Mouse (Mus musculus) hindbrain, embryonic 15.5 days (tissue): ENCODE data around the gene Kif21a. TPM values are rescaled to one million over a fixed set of nuclear protein-coding genes. Genes with fewer than 3 reads are reported as not detected.
A peak's percentile ranks its signal among the peaks of the same experiment; 100 is the strongest.

Experiments
- ATAC-seq: fragments of 200-750 bp; cut with Nextera tagmentation; 2 replicates; pipeline ENCODE4 v1.8.0; 2017; ENCODE audit warnings: low read depth, moderate number of reproducible peaks, moderate TSS enrichment; ENCODE audit not compliant: low FRiP score
- H3K27ac ChIP-seq: fragments of 300-500 bp; sonication (generic); replicated peaks from 2 replicates; pipeline ENCODE4 v1.5.1; 2015; ENCODE audit warnings: mild to moderate bottlenecking, inconsistent platforms
- H3K27me3 ChIP-seq: fragments of 300-500 bp; sonication (generic); 2 replicates; pipeline ENCODE4 v1.6.1; 2015; ENCODE audit warnings: control low read depth, inconsistent platforms
- H3K36me3 ChIP-seq: fragments of 300-500 bp; sonication (generic); 2 replicates; pipeline ENCODE4 v1.6.1; 2015; ENCODE audit warnings: control low read depth, inconsistent platforms
- H3K4me1 ChIP-seq: fragments of 300-500 bp; sonication (generic); replicated peaks from 2 replicates; pipeline ENCODE4 v1.6.1; 2015; ENCODE audit warnings: control low read depth, inconsistent platforms
- H3K4me2 ChIP-seq: fragments of 300-500 bp; sonication (generic); 2 replicates; pipeline ENCODE4 v1.6.1; 2015; ENCODE audit warnings: moderate library complexity, mild to moderate bottlenecking, inconsistent platforms
- H3K4me3 ChIP-seq: fragments of 300-500 bp; sonication (generic); 2 replicates; pipeline ENCODE4 v1.5.1; 2015; ENCODE audit warnings: mild to moderate bottlenecking, inconsistent platforms
- H3K9ac ChIP-seq: fragments of 300-500 bp; sonication (generic); 2 replicates; pipeline ENCODE4 v1.6.1; 2015; ENCODE audit warnings: inconsistent platforms
- H3K9me3 ChIP-seq: fragments of 300-500 bp; sonication (generic); 2 replicates; pipeline ENCODE4 v1.6.1; 2016; ENCODE audit warnings: control low read depth, inconsistent platforms
- WGBS: fragments of 180-500 bp; shearing (Covaris S2); methylation state at CpG from one replicate; pipeline ENCODE4 v1.1.7; 2015; 5-methylcytosine and 5-hydroxymethylcytosine counted together
- polyA plus RNA-seq: library from polyadenylated mRNA; unstranded; fragments of >200 nt; fragmentation: Nextera tagmentation; extraction: Ambion mirVana; gene quantifications from 2 replicates; pipeline ENCODE4 v1.2.1, GENCODE M21; 2015

The Kif21a gene
- polyA plus RNA-seq, 1 experiment from 2014 or later: 42.8 TPM

DNA sequence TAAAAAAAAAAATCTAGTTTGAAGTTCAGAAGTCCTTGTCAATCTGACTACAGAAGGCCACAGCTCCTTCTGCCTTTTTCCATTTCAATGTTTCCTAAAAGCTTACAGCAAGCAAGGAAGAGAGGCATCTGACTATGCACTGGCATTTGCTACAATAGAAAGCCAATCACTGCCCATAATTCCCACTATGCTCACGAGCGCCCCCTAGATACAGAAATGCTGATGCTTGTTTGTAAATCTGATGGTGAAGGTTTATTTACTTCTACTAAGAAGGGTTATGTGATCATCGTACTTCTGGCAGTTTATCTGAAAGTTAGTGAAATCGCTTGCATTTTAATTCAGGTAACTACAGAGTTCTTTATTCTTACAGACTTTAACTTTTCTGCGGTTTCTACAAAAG, 73.8 kb downstream of the Kif21a start:
- 73% methylated on average over 5 of the region's 5 CpGs for WGBS
- H3K4me2 ChIP-seq: no peak overlapping the region
- no peaks in the 10 kb centered on the region for H3K4me1 ChIP-seq
- no peaks in the 10 kb centered on the region for H3K27me3 ChIP-seq
- no peak overlapping the region for H3K27ac ChIP-seq
- H3K9ac ChIP-seq: no peak overlapping the region
- ATAC-seq: no peak
- no peaks in the 10 kb centered on the region for H3K9me3 ChIP-seq
- no peak overlapping the region for H3K4me3 ChIP-seq
- peaks cover 46% of the 10 kb centered on the region for H3K36me3 ChIP-seq

DNA sequence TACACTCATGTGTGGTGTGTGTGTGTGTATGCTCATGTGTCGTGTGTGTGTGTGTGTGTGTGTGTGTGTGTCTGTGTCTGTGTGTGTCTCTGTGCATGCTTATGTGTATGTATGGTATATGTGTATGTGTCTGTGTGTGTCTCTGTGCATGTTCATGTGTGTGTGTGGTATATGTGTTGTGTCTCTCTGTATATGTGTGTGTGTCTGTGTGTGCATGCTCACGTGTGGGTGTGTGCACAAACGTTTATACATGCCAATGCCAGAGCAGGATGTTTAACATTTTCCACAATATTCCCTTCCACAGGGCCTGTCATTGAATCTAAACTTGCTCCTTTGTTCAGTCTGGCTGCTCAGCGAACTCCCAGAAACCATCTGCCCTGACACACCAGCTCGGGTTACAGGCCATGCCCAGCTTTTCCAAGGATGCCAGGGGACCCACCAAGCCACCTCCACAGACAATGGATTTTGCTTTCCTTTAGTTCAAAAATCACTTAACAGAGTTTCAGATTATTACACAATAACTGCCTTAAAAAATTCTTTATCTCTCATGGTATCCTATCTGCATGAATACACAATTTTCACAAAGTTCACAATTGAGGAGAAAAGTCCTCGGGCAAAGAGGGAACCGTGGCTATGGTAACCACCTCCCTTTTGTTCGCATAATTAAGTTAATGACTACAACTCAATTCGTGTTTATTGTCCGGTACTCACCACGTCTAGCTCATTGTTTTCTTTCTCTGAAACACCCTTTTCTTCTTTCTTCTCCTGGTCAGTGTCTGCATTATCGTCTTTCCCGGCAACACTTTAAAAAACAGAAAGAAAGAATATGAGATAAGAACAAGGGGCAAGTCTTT, 77.6 kb downstream of the Kif21a start:
- H3K27ac ChIP-seq: no peak overlapping the region
- no peak overlapping the region for H3K4me2 ChIP-seq
- H3K4me1 ChIP-seq: no peaks in the 10 kb centered on the region
- no peak overlapping the region for H3K4me3 ChIP-seq
- no peak overlapping the region for H3K9ac ChIP-seq
- H3K27me3 ChIP-seq: no peaks in the 10 kb centered on the region
- 20% methylated on average over 13 of the region's 13 CpGs for WGBS
- no peaks in the 10 kb centered on the region for H3K9me3 ChIP-seq
- H3K36me3 ChIP-seq: peaks cover 46% of the 10 kb centered on the region
- ATAC-seq: no peak; the same call in 1 of the 2 replicates

DNA sequence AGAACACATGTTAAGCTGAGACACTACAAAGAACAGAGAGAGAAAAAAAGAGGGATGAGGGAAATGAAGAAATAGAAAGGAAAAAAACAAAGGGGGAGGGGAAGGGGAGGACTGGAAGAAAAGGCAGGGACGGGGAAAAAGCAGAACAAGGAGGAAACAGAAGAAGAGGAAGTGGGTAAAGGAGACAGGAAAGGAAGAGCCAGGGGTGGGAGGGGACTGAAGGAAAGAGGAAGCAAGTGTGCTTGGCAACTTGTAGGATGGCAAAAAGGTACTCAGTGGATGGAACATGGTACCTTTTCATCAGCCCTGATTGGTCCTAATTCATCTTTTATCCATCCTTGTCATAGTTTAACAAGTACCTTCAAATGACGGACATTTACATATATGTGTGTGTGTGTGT, 86.4 kb downstream of the Kif21a start:
- no peaks in the 10 kb centered on the region for H3K27me3 ChIP-seq
- H3K9me3 ChIP-seq: no peaks in the 10 kb centered on the region
- no peak overlapping the region for H3K4me3 ChIP-seq
- no peak overlapping the region for H3K4me2 ChIP-seq
- H3K4me1 ChIP-seq: no peaks in the 10 kb centered on the region
- H3K36me3 ChIP-seq: peaks cover 47% of the 10 kb centered on the region
- WGBS: 88% methylated on average over 2 of the region's 2 CpGs
- H3K9ac ChIP-seq: no peak overlapping the region
- no peak for ATAC-seq
- no peak overlapping the region for H3K27ac ChIP-seq

DNA sequence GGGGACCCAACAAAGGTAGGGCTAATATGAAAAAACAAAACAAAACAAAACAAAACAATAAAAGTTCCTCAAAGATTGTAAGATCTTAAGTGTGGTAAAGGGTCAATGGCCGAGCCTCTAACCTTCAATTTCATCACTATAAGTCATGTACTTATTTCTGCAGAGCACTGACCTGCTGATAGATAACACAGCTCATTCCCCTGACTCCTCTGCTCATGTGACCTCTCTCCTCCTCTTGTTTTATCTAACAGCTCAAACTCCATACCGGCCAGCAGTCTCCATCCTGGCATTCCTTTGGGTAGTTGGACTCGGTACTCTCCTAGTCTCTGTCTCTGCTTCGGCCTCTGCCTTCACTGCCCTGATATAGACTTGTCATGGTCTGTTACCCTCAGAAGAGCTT, 87.2 kb downstream of the Kif21a start:
- Histone ChIP-seq H3K4me2 (no peak overlapping the region), H3K9ac (no peak overlapping the region), H3K27ac (no peak overlapping the region), H3K4me3 (no peak overlapping the region), H3K27me3 (no peaks in the 10 kb centered on the region), H3K4me1 (no peaks in the 10 kb centered on the region), H3K36me3 (peaks cover 39% of the 10 kb centered on the region), H3K9me3 (no peaks in the 10 kb centered on the region)
- ATAC-seq: no peak
- WGBS: 89% methylated on average over 4 of the region's 4 CpGs

DNA sequence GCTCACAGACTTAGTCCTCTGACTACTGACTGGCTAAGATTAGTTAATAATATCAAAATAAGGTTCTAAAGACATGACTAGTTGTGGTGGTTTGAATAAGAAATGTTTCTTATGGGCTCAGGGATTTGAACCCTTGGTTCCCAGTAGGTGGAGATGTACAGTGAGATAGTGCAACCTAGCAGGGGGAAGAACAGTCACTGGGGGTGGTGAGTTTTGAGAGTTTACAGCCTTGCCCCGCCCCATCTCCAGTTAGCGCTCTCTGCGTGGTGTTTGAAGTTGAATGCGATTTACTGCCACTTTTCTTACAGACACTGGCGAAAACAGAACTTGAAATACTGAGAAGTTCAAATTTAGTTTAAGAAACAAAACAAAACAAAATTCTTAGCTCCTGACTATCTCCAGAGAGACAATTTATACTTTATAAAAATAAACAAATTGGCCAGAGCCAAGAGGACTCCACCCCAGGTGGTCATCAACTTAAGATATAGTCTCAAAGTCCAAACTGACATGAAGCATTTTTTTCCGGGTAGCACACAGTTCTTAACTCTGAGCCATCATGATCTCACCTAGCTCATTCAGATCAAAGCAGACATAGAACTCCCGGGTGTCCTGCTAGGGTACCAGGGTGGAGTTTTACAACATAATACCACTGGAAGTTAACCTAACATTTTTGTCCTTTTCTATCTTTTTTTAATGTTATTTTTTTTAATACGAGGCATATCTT, 88.8 kb downstream of the Kif21a start:
- no peak overlapping the region for H3K9ac ChIP-seq
- WGBS: 91% methylated on average over 8 of the region's 8 CpGs
- no peak overlapping the region for H3K4me3 ChIP-seq
- H3K27me3 ChIP-seq: no peaks in the 10 kb centered on the region
- H3K4me1 ChIP-seq: no peaks in the 10 kb centered on the region
- H3K36me3 ChIP-seq: peaks cover 33% of the 10 kb centered on the region
- no peak overlapping the region for H3K4me2 ChIP-seq
- H3K9me3 ChIP-seq: no peaks in the 10 kb centered on the region
- no peak for ATAC-seq
- H3K27ac ChIP-seq: no peak overlapping the region

DNA sequence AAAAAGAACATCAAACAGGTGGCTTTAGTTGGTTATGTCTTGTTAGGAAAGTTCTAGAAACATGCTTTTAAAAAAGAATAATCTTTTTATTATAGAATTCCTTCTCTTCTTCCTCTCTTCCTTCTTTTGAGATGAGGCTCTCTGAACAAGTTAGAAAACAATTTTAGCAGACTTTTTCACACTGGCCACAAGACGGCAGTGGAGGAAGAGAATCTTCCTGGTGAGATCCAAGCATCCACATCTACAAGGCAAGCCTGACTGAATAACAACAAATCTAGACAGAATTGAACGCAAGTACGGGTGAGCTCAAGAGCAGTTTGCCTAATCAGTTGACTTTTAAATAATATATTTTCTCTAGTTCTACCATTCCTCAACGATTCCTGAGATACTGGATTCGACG, 98.4 kb downstream of the Kif21a start:
- Histone ChIP-seq H3K4me2 (no peak overlapping the region), H3K27ac (no peak overlapping the region), H3K9ac (no peak overlapping the region), H3K4me3 (no peak overlapping the region), H3K27me3 (no peaks in the 10 kb centered on the region), H3K36me3 (peaks cover 36% of the 10 kb centered on the region), H3K9me3 (no peaks in the 10 kb centered on the region), H3K4me1 (no peaks in the 10 kb centered on the region)
- WGBS: 86% methylated on average over 6 of the region's 6 CpGs
- ATAC-seq: no peak

DNA sequence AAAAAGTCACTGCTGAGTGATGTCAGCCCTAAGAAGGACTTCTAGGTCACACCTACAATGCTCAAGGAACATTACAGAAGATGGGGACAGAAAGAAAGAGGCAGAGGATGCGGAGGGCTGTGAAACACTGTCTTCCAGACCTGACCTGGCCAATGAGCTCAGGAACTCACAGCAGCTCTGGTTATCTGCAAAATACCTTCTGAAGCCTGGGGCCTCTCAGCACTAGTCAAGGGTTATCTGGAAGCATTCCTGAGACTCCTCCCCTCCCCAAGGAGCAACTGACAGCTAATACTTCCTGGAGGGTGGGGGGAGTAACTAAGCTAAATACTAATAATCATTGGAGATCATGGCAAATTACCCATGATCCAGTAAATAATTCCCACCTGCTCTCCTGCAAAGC, 111.3 kb downstream of the Kif21a start:
- H3K27ac ChIP-seq: no peak overlapping the region
- H3K36me3 ChIP-seq: peaks cover 75% of the 10 kb centered on the region
- no peak overlapping the region for H3K4me2 ChIP-seq
- no peaks in the 10 kb centered on the region for H3K9me3 ChIP-seq
- no peaks in the 10 kb centered on the region for H3K4me1 ChIP-seq
- no peak overlapping the region for H3K4me3 ChIP-seq
- no peak overlapping the region for H3K9ac ChIP-seq
- WGBS: 96% methylated on average over 1 of the region's 1 CpGs
- no peak for ATAC-seq
- H3K27me3 ChIP-seq: no peaks in the 10 kb centered on the region

DNA sequence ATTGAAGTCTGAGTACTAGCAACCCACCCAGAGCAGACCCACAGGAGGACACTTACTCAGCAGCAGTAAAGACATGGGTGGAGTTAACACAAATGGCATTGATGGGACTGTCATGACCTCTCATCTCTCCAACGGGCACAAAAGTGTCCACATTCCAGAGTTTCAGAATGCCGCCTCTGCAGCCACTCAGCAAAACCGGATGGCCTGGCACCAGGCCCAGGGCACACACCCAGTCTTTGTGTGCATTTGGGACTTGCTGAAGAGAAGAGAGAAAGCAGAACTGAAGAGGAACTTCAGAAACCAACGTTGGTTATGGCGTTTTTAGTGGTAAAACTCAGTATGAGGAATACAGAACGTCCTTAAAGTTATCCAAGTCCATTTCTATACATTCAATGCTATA, 114.2 kb downstream of the Kif21a start:
- no peaks in the 10 kb centered on the region for H3K9me3 ChIP-seq
- H3K4me2 ChIP-seq: no peak overlapping the region
- no peaks in the 10 kb centered on the region for H3K27me3 ChIP-seq
- no peak overlapping the region for H3K9ac ChIP-seq
- H3K27ac ChIP-seq: no peak overlapping the region
- H3K4me3 ChIP-seq: no peak overlapping the region
- 72% methylated on average over 6 of the region's 6 CpGs for WGBS
- no peaks in the 10 kb centered on the region for H3K4me1 ChIP-seq
- H3K36me3 ChIP-seq: peaks cover 61% of the 10 kb centered on the region
- ATAC-seq: no peak

DNA sequence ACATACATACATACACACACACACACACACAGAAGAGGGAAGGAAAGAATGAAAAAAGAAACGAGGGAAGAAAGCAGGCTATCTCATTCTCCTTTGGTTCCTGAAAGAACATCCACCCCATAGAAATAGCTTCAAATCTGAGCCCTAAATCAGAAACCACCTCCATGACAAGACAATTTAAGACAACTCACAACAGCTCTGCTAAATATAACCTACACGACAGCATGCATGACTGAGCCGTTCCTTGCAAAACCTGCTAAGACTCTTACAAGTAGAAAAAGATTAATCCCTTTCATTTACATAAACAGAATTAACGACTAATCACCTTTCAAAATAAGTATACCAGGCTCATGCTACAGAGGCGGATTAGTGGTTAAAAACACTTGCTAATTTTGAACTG, 118.3 kb downstream of the Kif21a start:
- WGBS: 76% methylated on average over 5 of the region's 5 CpGs

DNA sequence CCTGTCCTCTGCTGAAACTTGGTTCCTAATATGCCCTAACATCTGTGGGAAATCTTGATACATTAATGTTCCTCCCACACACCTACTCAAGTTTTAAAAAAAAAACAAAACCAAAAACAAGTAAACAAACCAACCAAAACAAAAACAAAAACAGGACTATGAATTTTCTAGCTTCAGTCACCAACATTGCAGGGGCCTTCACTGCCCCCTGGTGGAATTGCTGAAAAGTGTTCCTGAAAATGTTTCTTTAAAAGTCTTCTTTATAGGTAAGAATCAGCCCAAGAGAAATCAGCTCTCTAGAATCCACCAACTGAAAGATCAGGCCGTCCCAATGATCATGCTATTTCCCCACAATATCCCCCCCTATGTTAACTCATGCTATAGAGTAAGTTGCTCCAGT, 120.7 kb downstream of the Kif21a start:
- Histone ChIP-seq H3K27ac (no peak overlapping the region), H3K9me3 (no peaks in the 10 kb centered on the region; the same call in 1 of the 2 replicates), H3K4me3 (no peak overlapping the region), H3K36me3 (peaks cover 12% of the 10 kb centered on the region; the same call in 1 of the 2 replicates), H3K27me3 (no peaks in the 10 kb centered on the region), H3K9ac (no peak overlapping the region), H3K4me1 (no peaks in the 10 kb centered on the region), H3K4me2 (no peak overlapping the region)
- WGBS: 29% methylated on average over 1 of the region's 1 CpGs
- ATAC-seq: no peak

More for the DNA sequence above, 118.3 kb downstream of the Kif21a start:
- H3K4me3 ChIP-seq: no peak overlapping the region
- H3K9ac ChIP-seq: no peak overlapping the region
- H3K4me1 ChIP-seq: no peaks in the 10 kb centered on the region
- no peaks in the 10 kb centered on the region for H3K9me3 ChIP-seq
- peaks cover 28% of the 10 kb centered on the region for H3K36me3 ChIP-seq
- ATAC-seq: no peak
- no peaks in the 10 kb centered on the region for H3K27me3 ChIP-seq
- no peak overlapping the region for H3K27ac ChIP-seq
- H3K4me2 ChIP-seq: no peak overlapping the region

DNA sequence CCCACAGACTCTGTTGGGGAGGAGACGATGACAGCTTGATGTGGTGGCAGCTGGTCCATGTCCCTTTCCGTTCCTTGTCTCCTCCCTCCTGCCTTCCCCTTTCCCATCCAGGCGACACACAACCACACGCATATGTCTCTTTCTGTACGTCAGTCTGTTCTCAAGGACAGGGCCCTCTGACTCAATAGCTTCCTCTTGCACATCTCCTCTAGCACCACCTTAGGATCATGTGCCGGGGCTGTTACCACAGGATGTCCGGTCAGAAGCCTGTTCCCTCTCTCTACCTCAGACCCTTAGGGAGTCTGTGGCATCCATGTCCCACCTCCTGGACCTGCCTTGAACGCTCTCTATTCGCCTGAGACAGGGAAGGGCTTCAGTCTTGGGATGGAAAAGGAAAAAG, 153.3 kb downstream of the Kif21a start:
- Histone ChIP-seq H3K4me2 (no peak overlapping the region), H3K4me1 (no peaks in the 10 kb centered on the region), H3K4me3 (no peak overlapping the region), H3K36me3 (no peaks in the 10 kb centered on the region), H3K27ac (no peak overlapping the region), H3K27me3 (no peaks in the 10 kb centered on the region), H3K9ac (no peak overlapping the region), H3K9me3 (no peaks in the 10 kb centered on the region)
- 91% methylated on average over 9 of the region's 9 CpGs for WGBS
- no peak for ATAC-seq

DNA sequence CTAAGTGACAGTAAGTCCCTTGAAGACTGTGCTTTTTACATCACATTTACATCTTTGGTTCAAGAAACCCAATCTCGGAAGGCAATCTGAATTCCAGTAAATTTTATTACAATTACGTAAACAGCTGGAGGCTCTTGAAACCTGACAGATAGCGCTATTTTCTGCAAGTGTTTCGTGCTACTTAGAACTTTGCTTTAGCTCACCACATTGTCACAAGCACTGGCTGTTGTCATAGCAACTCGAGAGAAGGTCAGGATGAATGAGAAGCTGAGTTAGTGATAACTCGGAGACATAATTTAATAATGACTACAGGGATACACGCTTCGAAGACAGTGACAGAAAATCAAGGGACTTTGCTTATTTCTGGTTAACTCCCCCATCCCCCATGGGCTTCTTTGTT, 162.3 kb downstream of the Kif21a start:
- ATAC-seq: 0 out of 2 replicates have a peak, but pooled peaks have one; percentile 61
- H3K4me2 ChIP-seq: 0 out of 2 replicates have a peak overlapping the region, but pooled peaks have one; percentile 9
- no peaks in the 10 kb centered on the region for H3K9me3 ChIP-seq
- no peak overlapping the region for H3K4me3 ChIP-seq
- H3K36me3 ChIP-seq: no peaks in the 10 kb centered on the region
- no peaks in the 10 kb centered on the region for H3K27me3 ChIP-seq
- H3K4me1 ChIP-seq: peaks cover 8% of the 10 kb centered on the region; the same call in 1 of the 2 replicates
- WGBS: 46% methylated on average over 8 of the region's 8 CpGs
- H3K27ac ChIP-seq: peak overlapping the region; percentile 51; the same call in 1 of the 2 replicates
- H3K9ac ChIP-seq: no peak overlapping the region
